Mouse (Mus musculus): ENCODE results near the gene Slc11a1.

DNA sequence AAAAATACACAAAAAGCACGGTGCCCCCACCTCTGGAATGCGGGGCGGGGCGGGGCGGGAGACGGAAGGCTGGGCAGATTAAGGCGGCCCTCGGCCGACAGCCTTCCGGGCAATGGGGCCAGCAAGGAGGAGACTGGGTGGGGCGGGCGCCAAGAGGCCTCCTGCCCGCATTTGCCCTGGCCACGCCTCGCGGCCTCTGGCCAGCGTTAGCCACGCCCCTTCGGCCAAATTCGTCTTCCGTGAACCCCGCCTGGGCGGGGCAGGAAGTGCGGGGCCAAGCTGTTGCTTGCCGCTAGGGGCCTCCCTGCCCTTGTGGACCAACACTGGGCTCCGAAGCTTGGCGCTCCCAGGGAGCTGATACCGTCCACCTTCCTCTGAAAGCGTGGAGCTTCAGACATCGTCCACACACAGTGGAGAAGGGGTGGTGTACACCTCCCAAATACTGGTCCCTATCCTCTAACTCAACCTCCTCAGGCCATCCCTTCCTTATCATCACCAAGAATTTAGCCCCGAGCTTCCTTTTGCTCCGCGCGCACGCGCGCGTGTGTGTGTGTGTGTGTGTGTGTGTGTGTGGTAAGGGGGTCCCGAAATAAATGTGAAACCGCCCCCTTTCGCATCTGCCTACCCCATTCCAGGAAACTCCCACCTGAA lies 22.4 kb downstream of the Slc11a1 start:
- TF ChIP-seq CTCF (IDR thresholded peaks at IDR 0.05; ENCODE audit: low read depth), result peak; percentile 81
- TF ChIP-seq EP300 (IDR thresholded peaks at IDR 0.05; ENCODE audit: low read depth), result peak; percentile 96

All from heart, postnatal 0 days (tissue).